Mouse (Mus musculus): ENCODE data around the gene Trpc6. TPM values are rescaled to one million over a fixed set of nuclear protein-coding genes. Genes with fewer than 3 reads are reported as not detected.

Gene Trpc6
- polyA plus RNA-seq, 1 experiment from 2014 or later = 1.6 TPM

DNA sequence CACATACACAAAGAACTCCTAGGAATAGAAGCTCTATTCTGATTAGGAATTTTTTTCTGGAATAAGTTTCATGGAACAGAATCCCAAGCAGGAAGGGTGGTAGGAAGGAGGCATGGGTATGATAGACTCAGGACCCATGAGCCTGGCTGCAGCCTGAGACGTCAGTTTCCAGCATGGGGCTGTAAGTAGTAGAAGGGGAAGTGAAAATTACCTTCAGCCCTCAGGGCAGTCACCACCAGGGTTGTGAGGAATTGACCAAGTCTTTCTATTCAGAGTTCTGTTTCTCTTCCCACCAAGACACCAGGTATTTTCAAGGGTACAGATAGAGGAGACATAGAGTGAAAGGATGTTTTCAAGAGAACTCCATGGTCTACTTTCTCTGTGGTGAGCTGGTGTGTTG, 129.0 kb downstream of the Trpc6 start:
- no peak for ATAC-seq (ENCODE audit: insufficient number of reproducible peaks, low FRiP score, low TSS enrichment, low read depth)
- Histone ChIP-seq H3K4me1 (no peaks in the 10 kb centered on the region), H3K27ac (replicated peaks) (no peak overlapping the region), H3K9ac (no peak overlapping the region), H3K36me3 (no peaks in the 10 kb centered on the region), H3K27me3 (no peaks in the 10 kb centered on the region), H3K4me3 (replicated peaks) (no peak overlapping the region), H3K4me2 (replicated peaks) (no peak overlapping the region), H3K9me3 (replicated peaks) (no peaks in the 10 kb centered on the region)
- 46% methylated on average over 1 of the region's 1 CpGs for WGBS

DNA sequence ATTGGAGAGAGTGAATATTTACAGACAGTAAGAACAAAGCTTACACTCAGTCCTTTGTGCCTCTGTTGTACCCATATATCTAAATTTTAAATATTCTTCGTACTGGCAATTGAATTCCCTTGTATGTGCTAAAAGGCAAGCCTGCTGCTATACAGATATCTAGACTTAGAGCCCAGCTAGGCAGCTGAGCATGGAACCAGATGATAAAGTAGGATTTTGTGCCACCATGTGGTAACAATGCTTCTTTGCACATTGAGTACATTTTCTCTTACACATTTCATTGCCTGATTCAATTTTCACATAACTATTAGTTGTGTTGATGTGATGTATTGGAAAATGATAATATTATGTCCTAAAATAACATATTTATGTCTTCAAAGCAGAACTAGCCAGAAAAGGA, 132.7 kb downstream of the Trpc6 start:
- H3K9ac ChIP-seq = no peak overlapping the region
- H3K4me1 ChIP-seq = no peaks in the 10 kb centered on the region
- H3K27ac ChIP-seq (replicated peaks) = no peak overlapping the region
- no peak overlapping the region for H3K4me2 ChIP-seq (replicated peaks)
- H3K27me3 ChIP-seq = no peaks in the 10 kb centered on the region
- no peak overlapping the region for H3K4me3 ChIP-seq (replicated peaks)
- WGBS = 52% methylated on average over 1 of the region's 1 CpGs
- no peaks in the 10 kb centered on the region for H3K36me3 ChIP-seq
- no peak for ATAC-seq (ENCODE audit: insufficient number of reproducible peaks, low FRiP score, low TSS enrichment, low read depth)
- no peaks in the 10 kb centered on the region for H3K9me3 ChIP-seq (replicated peaks)

DNA sequence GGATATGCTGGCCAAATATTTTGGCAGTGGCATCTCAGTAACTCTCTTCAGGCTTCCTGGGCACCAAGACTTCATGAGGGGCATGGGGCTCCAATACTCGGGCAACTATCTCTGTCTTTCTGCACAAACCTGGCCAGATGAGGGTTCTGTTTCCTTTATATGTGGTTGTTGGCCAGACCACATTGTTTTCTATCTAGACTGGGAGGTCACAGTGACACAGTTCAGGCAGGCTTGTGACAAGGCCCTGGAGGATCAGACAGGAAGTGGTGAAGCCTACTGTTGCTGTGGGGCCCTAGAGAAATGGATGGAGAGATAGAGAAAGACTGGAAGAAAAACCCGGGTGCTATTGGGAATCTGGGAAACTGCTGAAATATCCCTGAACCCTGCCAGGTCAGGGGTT, 149.2 kb downstream of the Trpc6 start:
- Histone ChIP-seq H3K9me3 (replicated peaks) (no peaks in the 10 kb centered on the region), H3K4me2 (replicated peaks) (no peak overlapping the region), H3K36me3 (no peaks in the 10 kb centered on the region), H3K4me3 (replicated peaks) (no peak overlapping the region), H3K9ac (no peak overlapping the region), H3K27me3 (no peaks in the 10 kb centered on the region), H3K27ac (replicated peaks) (no peak overlapping the region), H3K4me1 (no peaks in the 10 kb centered on the region)
- no peak for ATAC-seq (ENCODE audit: insufficient number of reproducible peaks, low FRiP score, low TSS enrichment, low read depth)
- WGBS = 74% methylated on average over 2 of the region's 2 CpGs

DNA sequence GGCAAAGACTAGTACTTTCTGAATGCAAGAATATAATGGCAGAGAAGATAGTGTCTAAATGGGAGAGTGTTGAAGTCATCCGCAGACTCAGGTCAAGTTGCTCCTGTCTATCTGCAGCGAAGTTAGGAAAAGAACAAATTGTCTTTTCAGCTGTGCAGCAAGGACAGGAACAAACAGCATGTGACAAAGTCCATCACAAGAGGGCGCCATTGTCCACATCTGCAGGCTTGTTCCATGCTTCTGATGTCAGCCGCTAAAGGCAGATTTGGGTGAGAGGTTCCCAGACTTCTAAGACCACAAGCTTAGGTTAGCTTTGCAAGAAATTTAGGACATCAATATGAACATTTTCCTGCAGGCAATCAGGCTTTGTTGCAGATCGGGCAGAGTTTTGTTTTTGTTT, 156.7 kb downstream of the Trpc6 start:
- H3K27ac ChIP-seq (replicated peaks) = no peak overlapping the region
- no peaks in the 10 kb centered on the region for H3K36me3 ChIP-seq
- H3K27me3 ChIP-seq = no peaks in the 10 kb centered on the region
- H3K9me3 ChIP-seq (replicated peaks) = no peaks in the 10 kb centered on the region
- no peaks in the 10 kb centered on the region for H3K4me1 ChIP-seq
- H3K9ac ChIP-seq = no peak overlapping the region
- ATAC-seq (ENCODE audit: insufficient number of reproducible peaks, low FRiP score, low TSS enrichment, low read depth) = no peak
- no peak overlapping the region for H3K4me2 ChIP-seq (replicated peaks)
- H3K4me3 ChIP-seq (replicated peaks) = no peak overlapping the region
- 23% methylated on average over 5 of the region's 5 CpGs for WGBS

DNA sequence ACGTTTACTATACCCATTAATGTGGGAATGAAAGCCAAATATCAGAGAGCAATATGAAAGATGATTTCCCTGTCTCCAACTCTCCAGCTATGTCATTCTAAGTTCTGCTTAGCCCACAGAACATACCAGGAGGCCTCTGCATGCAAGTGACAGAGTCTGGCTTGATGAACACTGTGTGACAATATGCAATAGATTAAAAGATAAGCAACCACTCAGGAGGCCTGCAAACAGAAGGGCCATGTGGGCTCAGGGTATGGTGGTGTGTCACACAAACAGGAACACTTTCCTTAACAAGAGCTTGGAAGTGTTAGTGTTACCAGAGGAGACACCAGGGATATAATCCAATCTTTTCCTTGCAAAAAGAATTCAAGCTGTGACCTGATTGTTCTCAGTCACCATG, 159.6 kb downstream of the Trpc6 start:
- ATAC-seq (ENCODE audit: insufficient number of reproducible peaks, low FRiP score, low TSS enrichment, low read depth) = no peak
- H3K36me3 ChIP-seq = no peaks in the 10 kb centered on the region

DNA sequence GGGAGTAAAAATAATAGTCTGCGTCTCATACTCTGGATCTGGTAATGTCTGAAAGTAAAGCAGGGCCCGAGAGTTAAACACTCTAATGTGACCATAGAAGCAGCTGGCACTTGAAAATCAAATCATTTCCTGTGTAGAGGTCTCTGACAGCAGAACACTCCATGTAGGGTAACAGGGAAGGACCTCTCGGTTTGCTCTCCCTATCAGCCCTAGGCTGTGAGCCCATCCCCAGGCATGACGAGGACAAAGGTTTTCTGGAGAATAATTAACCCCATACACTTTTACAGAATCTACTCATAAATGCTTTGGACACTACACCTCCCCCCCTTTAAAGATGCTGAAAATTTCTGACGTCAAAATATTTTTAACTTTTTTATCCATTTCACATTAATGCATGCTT, 160.0 kb downstream of the Trpc6 start:
- no peaks in the 10 kb centered on the region for H3K4me1 ChIP-seq
- H3K36me3 ChIP-seq = no peaks in the 10 kb centered on the region
- no peaks in the 10 kb centered on the region for H3K9me3 ChIP-seq (replicated peaks)
- no peak overlapping the region for H3K4me3 ChIP-seq (replicated peaks)
- no peaks in the 10 kb centered on the region for H3K27me3 ChIP-seq
- 39% methylated on average over 5 of the region's 5 CpGs for whole genome bisulfite sequencing
- H3K27ac ChIP-seq (replicated peaks) = no peak overlapping the region
- no peak for ATAC-seq (ENCODE audit: insufficient number of reproducible peaks, low FRiP score, low TSS enrichment, low read depth)
- no peak overlapping the region for H3K9ac ChIP-seq
- no peak overlapping the region for H3K4me2 ChIP-seq (replicated peaks)

More for the DNA sequence above, 159.6 kb downstream of the Trpc6 start:
- H3K9me3 ChIP-seq (replicated peaks) = no peaks in the 10 kb centered on the region
- WGBS = 52% methylated on average over 1 of the region's 1 CpGs
- no peak overlapping the region for H3K9ac ChIP-seq
- no peak overlapping the region for H3K27ac ChIP-seq (replicated peaks)
- H3K4me2 ChIP-seq (replicated peaks) = no peak overlapping the region
- no peak overlapping the region for H3K4me3 ChIP-seq (replicated peaks)
- H3K4me1 ChIP-seq = no peaks in the 10 kb centered on the region
- no peaks in the 10 kb centered on the region for H3K27me3 ChIP-seq

DNA sequence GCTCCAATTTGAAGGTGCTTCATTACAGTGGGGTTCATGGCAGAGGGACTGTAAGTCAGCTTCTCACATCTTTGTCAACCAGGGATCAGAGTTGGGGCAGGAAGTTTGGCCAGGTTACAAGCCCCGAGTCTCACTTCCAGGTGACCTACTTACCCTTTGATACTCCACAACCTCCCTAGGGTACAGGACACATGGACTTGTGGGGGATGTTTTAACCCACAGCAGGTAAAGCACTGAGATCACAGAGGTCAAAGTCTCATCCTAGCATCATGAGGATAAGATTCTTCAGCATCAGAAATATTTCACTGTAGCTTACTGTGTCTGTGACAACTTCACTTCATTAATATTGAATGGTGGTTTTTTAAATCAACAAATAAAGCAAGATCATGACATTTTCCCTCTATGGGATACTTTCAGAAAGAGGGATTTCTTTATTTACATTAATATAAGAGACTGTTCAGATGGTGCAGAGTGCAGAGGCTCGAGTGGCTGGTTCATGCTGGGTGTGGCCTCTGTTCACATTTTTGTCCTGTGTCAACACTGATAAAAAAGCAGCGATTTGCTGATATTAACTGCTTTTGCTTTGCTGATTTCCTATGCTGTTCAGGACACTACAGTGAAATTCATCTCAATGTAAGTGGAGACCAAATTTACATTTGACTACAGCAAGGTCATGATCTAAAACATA, 166.3 kb downstream of the Trpc6 start:
- WGBS = 70% methylated on average over 3 of the region's 3 CpGs
- no peak overlapping the region for H3K4me3 ChIP-seq (replicated peaks)
- no peak overlapping the region for H3K27ac ChIP-seq (replicated peaks)
- H3K9me3 ChIP-seq (replicated peaks) = no peaks in the 10 kb centered on the region
- H3K27me3 ChIP-seq = no peaks in the 10 kb centered on the region
- no peaks in the 10 kb centered on the region for H3K4me1 ChIP-seq
- H3K36me3 ChIP-seq = no peaks in the 10 kb centered on the region
- H3K4me2 ChIP-seq (replicated peaks) = no peak overlapping the region
- H3K9ac ChIP-seq = no peak overlapping the region
- ATAC-seq (ENCODE audit: insufficient number of reproducible peaks, low FRiP score, low TSS enrichment, low read depth) = no peak

DNA sequence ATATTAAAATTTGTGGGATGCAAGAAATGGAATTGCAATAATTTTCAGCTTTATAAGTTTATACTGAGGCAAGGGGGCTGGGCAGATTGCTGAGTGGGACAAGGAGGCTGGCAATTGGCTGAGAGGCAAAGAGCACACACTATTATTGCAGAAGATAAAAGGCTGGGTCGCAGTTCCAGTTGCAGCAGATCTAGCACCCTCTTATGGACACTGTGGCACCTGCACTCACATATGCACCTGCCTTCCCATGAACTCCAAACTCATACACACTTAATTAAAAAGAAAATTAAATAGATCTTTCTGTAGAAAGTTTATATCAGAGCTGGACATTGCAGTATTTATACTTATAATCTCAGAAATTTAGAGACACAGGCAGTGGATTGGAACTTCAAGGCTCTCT, 175.1 kb downstream of the Trpc6 start:
- no peak overlapping the region for H3K27ac ChIP-seq (replicated peaks)
- no peak overlapping the region for H3K9ac ChIP-seq
- H3K4me1 ChIP-seq = no peaks in the 10 kb centered on the region
- no peaks in the 10 kb centered on the region for H3K27me3 ChIP-seq
- no peaks in the 10 kb centered on the region for H3K9me3 ChIP-seq (replicated peaks)
- ATAC-seq (ENCODE audit: insufficient number of reproducible peaks, low FRiP score, low TSS enrichment, low read depth) = no peak
- 63% methylated on average over 1 of the region's 1 CpGs for WGBS
- no peak overlapping the region for H3K4me3 ChIP-seq (replicated peaks)
- no peaks in the 10 kb centered on the region for H3K36me3 ChIP-seq
- H3K4me2 ChIP-seq (replicated peaks) = no peak overlapping the region

DNA sequence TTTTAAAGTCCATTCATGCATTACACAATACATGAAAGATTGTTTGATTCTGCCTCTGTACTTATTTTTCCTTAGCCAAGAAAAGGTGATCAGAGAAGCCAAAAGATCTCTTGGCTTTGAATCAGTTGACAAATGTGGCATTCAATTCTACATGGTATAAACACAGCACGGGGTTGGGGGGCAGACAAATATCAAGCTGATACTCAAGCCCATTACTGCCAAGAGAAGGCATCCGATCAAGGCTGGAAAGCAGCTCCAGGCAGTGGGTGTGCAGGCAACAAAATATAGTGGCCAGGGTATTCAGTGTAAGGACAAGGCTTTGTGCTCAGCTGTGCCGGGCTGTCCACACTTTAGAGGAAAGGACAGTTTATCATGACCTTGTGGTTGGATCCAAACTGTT, 185.1 kb downstream of the Trpc6 start:
- Histone ChIP-seq H3K4me2 (replicated peaks) (no peak overlapping the region), H3K36me3 (no peaks in the 10 kb centered on the region), H3K27me3 (no peaks in the 10 kb centered on the region), H3K9me3 (replicated peaks) (no peaks in the 10 kb centered on the region), H3K4me3 (replicated peaks) (no peak overlapping the region), H3K4me1 (no peaks in the 10 kb centered on the region), H3K27ac (replicated peaks) (no peak overlapping the region), H3K9ac (no peak overlapping the region)
- ATAC-seq (ENCODE audit: insufficient number of reproducible peaks, low FRiP score, low TSS enrichment, low read depth) = no peak
- WGBS = 85% methylated on average over 3 of the region's 3 CpGs

All from embryonic facial prominence, embryonic 15.5 days (tissue).